Mouse (Mus musculus) lung, postnatal 25 days (tissue): ENCODE measurements around the gene Rtkn.

Experiments used
- DNase-seq: peaks from one replicate; pipeline ENCODE4 v3.0.0; 2022; ENCODE audit warnings: low spot score

Gene Rtkn

GRCm38 (mm10) chr6:83172240-83172920 lies 37.1 kb downstream of the Rtkn start:
- no peak for DNase-seq

GRCm38 (mm10) chr6:83175996-83176395 lies 40.7 kb downstream of the Rtkn start:
- no peak for DNase-seq

GRCm38 (mm10) chr6:83179390-83180117 lies 44.3 kb downstream of the Rtkn start:
- DNase-seq: no peak

GRCm38 (mm10) chr6:83180605-83181004 lies 45.3 kb downstream of the Rtkn start:
- DNase-seq: no peak

- no peak for DNase-seq
Observed at GRCm38 (mm10) chr6:83184858-83185435, 49.7 kb downstream of the Rtkn start.

GRCm38 (mm10) chr6:83185895-83186861 lies 50.9 kb downstream of the Rtkn start:
- peak; percentile 37 for DNase-seq

- DNase-seq: no peak
Observed at GRCm38 (mm10) chr6:83186946-83187345, 51.7 kb downstream of the Rtkn start.

- DNase-seq: no peak
Observed at GRCm38 (mm10) chr6:83193571-83193970, 58.3 kb downstream of the Rtkn start.

GRCm38 (mm10) chr6:83197345-83198004 lies 62.2 kb downstream of the Rtkn start:
- no peak for DNase-seq
